Mouse (Mus musculus) cerebellum, adult 2 months (tissue): ENCODE results near the gene Yrdc. TPM values are rescaled to one million over a fixed set of nuclear protein-coding genes. Genes with fewer than 3 reads are reported as not detected.

Experiments used
- DNase-seq, 2 experiments: peaks; one replicate each; pipeline ENCODE4 v3.0.0; 2021
- H3K27ac ChIP-seq: fragments of 200-500 bp; 2 replicates; pipeline ENCODE4 v1.5.1; 2012; ENCODE audit warnings: low read length, control low read depth, inconsistent platforms; ENCODE audit not compliant: insufficient read depth
- H3K27me3 ChIP-seq: fragments of 200-500 bp; 2 replicates; pipeline ENCODE4 v1.6.1; 2012; ENCODE audit warnings: inconsistent platforms, mild to moderate bottlenecking, low read length, moderate library complexity; ENCODE audit not compliant: control insufficient read depth, insufficient read depth
- H3K4me1 ChIP-seq: fragments of 200-500 bp; 2 replicates; pipeline ENCODE4 v1.6.1; 2011; ENCODE audit warnings: low read length; ENCODE audit not compliant: control insufficient read depth, insufficient read depth
- H3K4me3 ChIP-seq: fragments of 200-500 bp; replicated peaks from 2 replicates; pipeline ENCODE3; 2011; ENCODE audit warnings: mild to moderate bottlenecking, low read depth, low read length, control low read depth; ENCODE audit not compliant: insufficient read depth
- CTCF ChIP-seq: fragments of 200-500 bp; IDR thresholded peaks from 2 replicates; pipeline ENCODE4 v1.5.1; 2011; ENCODE audit warnings: low read depth, mild to moderate bottlenecking, control low read depth, low read length, moderate library complexity, borderline replicate concordance; ENCODE audit not compliant: insufficient read depth
- POLR2A ChIP-seq: fragments of 200-500 bp; IDR thresholded peaks from 2 replicates; pipeline ENCODE4 v1.6.1; 2011; ENCODE audit warnings: low read length, control low read depth, borderline replicate concordance; ENCODE audit not compliant: insufficient read depth
- WGBS: fragments of 180-500 bp; shearing (Covaris S2); methylation state at CpG from one replicate; pipeline ENCODE4 v1.1.7; 2018; 5-methylcytosine and 5-hydroxymethylcytosine counted together
- polyA plus RNA-seq: library from polyadenylated mRNA; depleted of rRNA; stranded (reverse); fragments of >200 nt; gene quantifications from 2 replicates; pipeline ENCODE4 v1.2.3, GENCODE M21; 2012; rRNA removed

The Yrdc gene
- polyA plus RNA-seq, 1 experiment: 52.5 TPM

DNA sequence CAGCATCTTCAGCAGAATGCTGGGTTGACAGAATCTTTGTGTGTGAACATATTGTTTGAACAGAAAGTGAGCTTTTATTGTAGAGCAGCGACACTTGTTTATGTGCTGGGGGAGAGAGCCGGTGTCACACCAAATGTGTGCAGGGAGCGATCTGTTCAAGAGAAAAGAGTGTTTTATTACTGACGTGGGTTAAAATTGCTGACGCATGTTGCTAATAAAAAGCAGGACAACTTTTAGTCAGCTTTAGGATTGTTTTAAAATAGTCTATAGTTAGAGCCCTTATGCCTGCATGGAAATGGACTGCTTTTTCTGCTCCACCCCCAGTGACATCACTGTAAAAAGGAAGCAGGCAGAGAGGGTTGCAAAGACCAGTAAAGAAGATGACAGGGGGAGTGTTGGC lies 40.4 kb downstream of the Yrdc start:
- H3K4me3 ChIP-seq: no peak overlapping the region
- DNase-seq: no peak
- no peak overlapping the region for H3K27ac ChIP-seq
- H3K4me1 ChIP-seq: no peaks in the 10 kb centered on the region
- 78% methylated on average over 5 of the region's 5 CpGs for WGBS
- TF ChIP-seq CTCF (no peak), POLR2A (no peak)
- no peaks in the 10 kb centered on the region for H3K27me3 ChIP-seq

DNA sequence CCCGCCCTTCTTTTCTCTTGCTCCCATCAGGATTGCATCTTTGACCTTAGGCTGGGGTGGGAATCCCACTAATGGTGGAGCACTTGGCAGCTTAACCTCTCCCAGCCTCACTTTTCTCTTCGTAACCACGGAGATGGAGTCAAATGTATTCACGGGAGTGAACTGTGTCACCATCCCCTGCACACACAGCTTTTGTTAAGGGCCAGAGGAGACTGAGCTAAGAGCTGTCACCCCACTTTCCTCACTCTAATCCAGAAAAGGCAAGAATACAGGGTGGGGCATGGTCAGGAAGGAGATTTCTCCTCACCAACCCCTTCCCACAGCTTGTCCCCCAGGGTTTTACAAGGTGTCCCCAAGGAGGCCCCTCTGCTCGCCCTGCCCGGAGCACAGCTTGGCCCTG lies 43.3 kb downstream of the Yrdc start:
- Histone ChIP-seq H3K4me1 (no peaks in the 10 kb centered on the region), H3K4me3 (peak overlapping the region; percentile 81), H3K27me3 (no peaks in the 10 kb centered on the region), H3K27ac (peak overlapping the region; percentile 22; the same call in 1 of the 2 replicates)
- peak in 1 of 2 experiments; percentile 15 for DNase-seq
- WGBS: 48% methylated on average over 6 of the region's 6 CpGs
- TF ChIP-seq POLR2A (no peak), CTCF (no peak)

DNA sequence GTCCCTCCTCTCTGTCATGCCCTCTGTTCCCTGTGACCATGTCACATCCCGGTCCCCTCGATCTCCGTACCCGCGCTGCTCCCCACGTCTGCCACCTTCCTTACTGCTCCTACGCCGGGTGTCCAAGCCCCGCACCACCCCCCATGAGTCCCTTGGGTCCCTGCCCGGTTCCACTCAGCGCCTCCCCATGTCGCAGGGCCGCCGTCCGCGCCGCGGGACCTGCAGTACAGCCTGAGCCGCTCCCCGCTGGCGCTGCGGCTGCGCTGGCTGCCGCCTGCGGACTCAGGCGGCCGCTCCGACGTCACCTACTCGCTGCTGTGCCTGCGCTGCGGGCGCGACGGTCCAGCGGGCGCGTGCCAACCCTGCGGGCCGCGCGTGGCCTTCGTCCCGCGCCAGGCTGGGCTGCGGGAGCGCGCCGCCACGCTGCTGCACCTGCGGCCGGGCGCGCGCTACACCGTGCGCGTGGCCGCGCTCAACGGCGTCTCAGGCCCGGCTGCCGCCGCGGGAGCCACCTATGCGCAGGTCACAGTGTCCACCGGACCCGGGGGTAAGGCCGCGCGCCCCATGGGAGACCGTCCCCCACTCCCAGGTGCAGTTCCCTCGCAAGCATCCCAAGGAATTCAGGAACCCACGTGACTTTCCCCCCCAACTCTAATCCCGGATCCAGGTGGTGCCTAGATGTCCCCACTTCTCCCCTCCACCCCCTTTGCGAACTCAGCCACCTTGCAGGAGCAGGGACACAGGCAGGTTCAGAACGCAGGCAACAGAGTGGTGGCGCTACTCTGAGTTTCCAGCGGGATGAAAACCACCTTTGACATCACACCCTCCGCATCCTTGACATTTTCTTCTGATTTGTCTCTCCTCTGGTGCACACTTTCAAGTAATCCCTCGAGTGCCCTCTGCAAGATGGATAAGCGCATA lies 44.3 kb downstream of the Yrdc start:
- 1% methylated on average over 83 of the region's 83 CpGs for WGBS
- Histone ChIP-seq H3K27me3 (no peaks in the 10 kb centered on the region), H3K4me1 (no peaks in the 10 kb centered on the region), H3K4me3 (peak overlapping the region; percentile 81), H3K27ac (peak overlapping the region; percentile 45)
- peak; percentile 83 to 86 for DNase-seq
- peak; percentile 48 for TF ChIP-seq POLR2A
- TF ChIP-seq CTCF: peak; percentile 20; the same call in 1 of the 2 replicates

DNA sequence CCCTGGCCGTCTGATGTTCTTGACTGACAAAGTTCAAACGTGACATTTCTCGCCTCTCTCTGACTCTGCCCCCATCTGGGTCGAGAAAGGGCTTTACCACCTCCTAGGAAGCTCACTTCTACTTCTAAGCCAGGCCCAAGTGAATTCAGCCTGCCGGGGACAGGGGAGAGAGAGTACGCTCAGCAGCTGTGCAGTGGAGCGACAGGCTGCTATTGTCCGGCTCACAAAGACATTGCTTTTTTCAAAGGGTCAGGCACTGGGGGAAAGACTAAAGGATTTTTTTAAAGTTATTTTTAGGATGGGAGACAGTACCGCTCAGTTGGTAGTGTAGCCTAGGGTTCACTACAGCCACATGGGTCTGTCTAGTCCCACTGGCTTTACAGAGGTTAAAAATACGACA lies 47.9 kb downstream of the Yrdc start:
- TF ChIP-seq CTCF (no peak), POLR2A (no peak)
- WGBS: 46% methylated on average over 10 of the region's 10 CpGs
- no peaks in the 10 kb centered on the region for H3K27me3 ChIP-seq
- no peak overlapping the region for H3K4me3 ChIP-seq
- H3K4me1 ChIP-seq: peaks cover 2% of the 10 kb centered on the region; the same call in 1 of the 2 replicates
- DNase-seq: no peak
- H3K27ac ChIP-seq: no peak overlapping the region

DNA sequence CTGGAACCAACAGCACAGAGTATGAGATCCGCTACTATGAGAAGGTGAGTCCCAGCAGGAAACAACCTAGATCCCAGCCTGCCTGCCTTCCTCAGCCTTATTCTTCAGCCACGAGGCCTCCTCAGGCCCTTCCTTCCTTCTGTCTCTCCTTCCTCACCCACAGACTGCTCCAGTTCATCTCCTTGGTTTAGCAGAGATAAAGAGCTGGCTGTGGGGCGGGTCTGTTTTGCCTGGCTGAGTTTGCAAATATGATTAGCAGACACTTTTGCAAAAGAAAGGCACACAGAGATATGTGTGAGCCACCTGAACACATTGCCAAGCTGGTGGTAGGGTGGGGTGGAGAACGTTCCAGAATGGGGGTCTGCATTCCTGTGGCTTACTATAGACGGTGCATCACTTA lies 49.4 kb downstream of the Yrdc start:
- Histone ChIP-seq H3K27me3 (no peaks in the 10 kb centered on the region), H3K4me1 (peaks cover 2% of the 10 kb centered on the region; the same call in 1 of the 2 replicates), H3K27ac (no peak overlapping the region), H3K4me3 (no peak overlapping the region)
- TF ChIP-seq POLR2A (no peak), CTCF (no peak)
- DNase-seq: no peak
- WGBS: 55% methylated on average over 5 of the region's 5 CpGs

Other genes starting within 250 kb of the Yrdc start
- gene 3100002H09Rik, start 239.9 kb upstream of the Yrdc start, polyA plus RNA-seq: not detected in 2 replicates
- gene Pou3f1, start 193.9 kb upstream of the Yrdc start, polyA plus RNA-seq: 2.3 and 3.3 TPM in 2 replicates
- 19.2 and 19.4 TPM in 2 replicates for gene Utp11, start 157.1 kb upstream of the Yrdc start, polyA plus RNA-seq
- 1.4 and 1.6 TPM in 2 replicates for gene Fhl3, start 150.0 kb upstream of the Yrdc start, polyA plus RNA-seq
- 40.5 and 45.2 TPM in 2 replicates for gene Sf3a3, start 135.9 kb upstream of the Yrdc start, polyA plus RNA-seq
- 92.4 and 102 TPM in 2 replicates for gene Inpp5b, start 108.8 kb upstream of the Yrdc start, polyA plus RNA-seq
- 14.9 and 17.0 TPM in 2 replicates for gene Mtf1, start 48.6 kb upstream of the Yrdc start, polyA plus RNA-seq
- 85.5 and 85.8 TPM in 2 replicates for gene 1110065P20Rik, start 517 bp downstream of the Yrdc start, polyA plus RNA-seq
- 71.9 and 72.6 TPM in 2 replicates for gene Maneal, start 11.5 kb downstream of the Yrdc start, polyA plus RNA-seq
- gene Epha10, start 30.2 kb downstream of the Yrdc start, polyA plus RNA-seq: 22.3 and 29.4 TPM in 2 replicates
- gene 9930104L06Rik, start 86.4 kb downstream of the Yrdc start, polyA plus RNA-seq: 24.0 TPM in 2 replicates
- gene Cdca8, start 88.6 kb downstream of the Yrdc start, polyA plus RNA-seq: 1.2 TPM in 2 replicates
- 0.72 and 0.93 TPM in 2 replicates for gene Rspo1, start 135.8 kb downstream of the Yrdc start, polyA plus RNA-seq
- 84.6 and 85.4 TPM in 2 replicates for gene Gnl2, start 165.9 kb downstream of the Yrdc start, polyA plus RNA-seq
- 1.1 and 1.8 TPM in 2 replicates for gene Dnali1, start 215.0 kb downstream of the Yrdc start, polyA plus RNA-seq
- gene Snip1, start 216.0 kb downstream of the Yrdc start, polyA plus RNA-seq: 13.5 and 14.5 TPM in 2 replicates
- gene Meaf6, start 234.5 kb downstream of the Yrdc start, polyA plus RNA-seq: 87.7 and 94.2 TPM in 2 replicates